Mouse (Mus musculus): ENCODE measurements around the gene Ywhag. TPM values are rescaled to one million over a fixed set of nuclear protein-coding genes. Genes with fewer than 3 reads are reported as not detected.
A peak's percentile ranks its signal among the peaks of the same experiment; 100 is the strongest.

The Ywhag gene
- polyA plus RNA-seq, 1 experiment from 2014 or later, result 182 TPM

GRCm38 (mm10) chr5:135879449-135880158, 54.8 kb downstream of the Ywhag start:
- peaks cover 18% of the 10 kb centered on the region; the same call in 1 of the 2 replicates for H3K4me1 ChIP-seq (replicated peaks)
- H3K27ac ChIP-seq, result no peak overlapping the region
- H3K27me3 ChIP-seq, result peaks cover 9% of the 10 kb centered on the region
- no peak overlapping the region for H3K4me3 ChIP-seq (replicated peaks)
- ATAC-seq (ENCODE audit: insufficient number of reproducible peaks, insufficient read depth, low FRiP score, low TSS enrichment, low read depth), result no peak
- WGBS, result 52% methylated on average over 13 of the region's 13 CpGs
- H3K9ac ChIP-seq (replicated peaks), result no peak overlapping the region
- H3K4me2 ChIP-seq, result no peak overlapping the region
- H3K36me3 ChIP-seq, result no peaks in the 10 kb centered on the region
- H3K9me3 ChIP-seq, result no peaks in the 10 kb centered on the region

GRCm38 (mm10) chr5:135877831-135878231, 56.6 kb downstream of the Ywhag start:
- Histone ChIP-seq H3K9ac (replicated peaks) (peak overlapping the region; percentile 47), H3K4me1 (replicated peaks) (peaks cover 22% of the 10 kb centered on the region; the same call in 1 of the 2 replicates), H3K27ac (no peak overlapping the region), H3K27me3 (peaks cover 27% of the 10 kb centered on the region), H3K4me2 (peak overlapping the region; percentile 58), H3K9me3 (no peaks in the 10 kb centered on the region), H3K36me3 (no peaks in the 10 kb centered on the region), H3K4me3 (replicated peaks) (peak overlapping the region; percentile 41)
- no peak for ATAC-seq (ENCODE audit: insufficient number of reproducible peaks, insufficient read depth, low FRiP score, low TSS enrichment, low read depth)
- under 1% methylated on average over 16 of the region's 16 CpGs for WGBS

- Histone ChIP-seq H3K4me3 (replicated peaks) (peak overlapping the region; percentile 41; the same call in 1 of the 2 replicates), H3K4me2 (peak overlapping the region; percentile 58), H3K4me1 (replicated peaks) (peaks cover 22% of the 10 kb centered on the region; the same call in 1 of the 2 replicates), H3K27ac (no peak overlapping the region), H3K27me3 (peaks cover 32% of the 10 kb centered on the region), H3K36me3 (no peaks in the 10 kb centered on the region), H3K9ac (replicated peaks) (no peak overlapping the region), H3K9me3 (no peaks in the 10 kb centered on the region)
- ATAC-seq (ENCODE audit: insufficient number of reproducible peaks, insufficient read depth, low FRiP score, low TSS enrichment, low read depth), result no peak
- WGBS, result 19% methylated on average over 8 of the region's 8 CpGs
These were observed 57.2 kb downstream of the Ywhag start for GRCm38 (mm10) chr5:135877180-135877579.

- H3K27ac ChIP-seq, result no peak overlapping the region
- 61% methylated on average over 9 of the region's 9 CpGs for WGBS
These were observed 60.7 kb downstream of the Ywhag start for GRCm38 (mm10) chr5:135873753-135874152.

GRCm38 (mm10) chr5:135872996-135873395, 61.4 kb downstream of the Ywhag start:
- ATAC-seq (ENCODE audit: insufficient number of reproducible peaks, insufficient read depth, low FRiP score, low TSS enrichment, low read depth), result no peak
- H3K4me3 ChIP-seq (replicated peaks), result 0 out of 2 replicates have a peak overlapping the region, but pooled peaks have one; percentile 6
- no peak overlapping the region; the same call in 1 of the 2 replicates for H3K9ac ChIP-seq (replicated peaks)
- 16% methylated on average over 16 of the region's 16 CpGs for whole genome bisulfite sequencing
- no peaks in the 10 kb centered on the region for H3K36me3 ChIP-seq
- H3K9me3 ChIP-seq, result no peaks in the 10 kb centered on the region
- H3K4me1 ChIP-seq (replicated peaks), result peaks cover 21% of the 10 kb centered on the region
- H3K27me3 ChIP-seq, result peaks cover 72% of the 10 kb centered on the region
- H3K27ac ChIP-seq, result no peak overlapping the region
- H3K4me2 ChIP-seq, result peak overlapping the region; percentile 38

More at GRCm38 (mm10) chr5:135873753-135874152, 60.7 kb downstream of the Ywhag start:
- no peak overlapping the region for H3K4me3 ChIP-seq (replicated peaks)
- no peak for ATAC-seq (ENCODE audit: insufficient number of reproducible peaks, insufficient read depth, low FRiP score, low TSS enrichment, low read depth)
- peaks cover 65% of the 10 kb centered on the region for H3K27me3 ChIP-seq
- no peaks in the 10 kb centered on the region for H3K9me3 ChIP-seq
- no peaks in the 10 kb centered on the region for H3K36me3 ChIP-seq
- H3K9ac ChIP-seq (replicated peaks), result no peak overlapping the region
- H3K4me1 ChIP-seq (replicated peaks), result peaks cover 16% of the 10 kb centered on the region
- no peak overlapping the region for H3K4me2 ChIP-seq

GRCm38 (mm10) chr5:135870505-135870904, 63.9 kb downstream of the Ywhag start:
- Histone ChIP-seq H3K4me2 (no peak overlapping the region), H3K9ac (replicated peaks) (no peak overlapping the region), H3K27me3 (peaks cover 95% of the 10 kb centered on the region), H3K4me3 (replicated peaks) (no peak overlapping the region), H3K9me3 (no peaks in the 10 kb centered on the region), H3K36me3 (no peaks in the 10 kb centered on the region), H3K27ac (no peak overlapping the region), H3K4me1 (replicated peaks) (peaks cover 22% of the 10 kb centered on the region)
- WGBS, result 75% methylated on average over 5 of the region's 5 CpGs
- no peak for ATAC-seq (ENCODE audit: insufficient number of reproducible peaks, insufficient read depth, low FRiP score, low TSS enrichment, low read depth)

GRCm38 (mm10) chr5:135869661-135870423, 64.6 kb downstream of the Ywhag start:
- H3K27me3 ChIP-seq, result peaks cover 97% of the 10 kb centered on the region
- 60% methylated on average over 14 of the region's 14 CpGs for WGBS
- no peak for ATAC-seq (ENCODE audit: insufficient number of reproducible peaks, insufficient read depth, low FRiP score, low TSS enrichment, low read depth)

GRCm38 (mm10) chr5:135868653-135869052, 65.8 kb downstream of the Ywhag start:
- no peaks in the 10 kb centered on the region for H3K9me3 ChIP-seq
- peak overlapping the region; percentile 51 for H3K4me3 ChIP-seq (replicated peaks)
- peaks cover 97% of the 10 kb centered on the region for H3K27me3 ChIP-seq
- no peak for ATAC-seq (ENCODE audit: insufficient number of reproducible peaks, insufficient read depth, low FRiP score, low TSS enrichment, low read depth)
- peaks cover 22% of the 10 kb centered on the region for H3K4me1 ChIP-seq (replicated peaks)
- no peak overlapping the region for H3K27ac ChIP-seq
- H3K36me3 ChIP-seq, result no peaks in the 10 kb centered on the region
- WGBS, result 2% methylated on average over 27 of the region's 27 CpGs
- peak overlapping the region; percentile 67; the same call in 1 of the 2 replicates for H3K9ac ChIP-seq (replicated peaks)
- peak overlapping the region; percentile 90 for H3K4me2 ChIP-seq

More at GRCm38 (mm10) chr5:135869661-135870423, 64.6 kb downstream of the Ywhag start:
- Histone ChIP-seq H3K4me2 (no peak overlapping the region), H3K9me3 (no peaks in the 10 kb centered on the region), H3K4me1 (replicated peaks) (peaks cover 22% of the 10 kb centered on the region), H3K27ac (no peak overlapping the region), H3K9ac (replicated peaks) (no peak overlapping the region), H3K36me3 (no peaks in the 10 kb centered on the region), H3K4me3 (replicated peaks) (no peak overlapping the region)

GRCm38 (mm10) chr5:135867637-135868593, 66.5 kb downstream of the Ywhag start:
- H3K4me2 ChIP-seq, result peak overlapping the region; percentile 90
- H3K4me3 ChIP-seq (replicated peaks), result peak overlapping the region; percentile 51
- no peaks in the 10 kb centered on the region for H3K36me3 ChIP-seq
- WGBS, result under 1% methylated on average over 86 of the region's 89 CpGs
- peaks cover 19% of the 10 kb centered on the region for H3K4me1 ChIP-seq (replicated peaks)
- H3K27me3 ChIP-seq, result peaks cover 95% of the 10 kb centered on the region
- peak overlapping the region; percentile 67 for H3K9ac ChIP-seq (replicated peaks)
- H3K9me3 ChIP-seq, result no peaks in the 10 kb centered on the region
- ATAC-seq (ENCODE audit: insufficient number of reproducible peaks, insufficient read depth, low FRiP score, low TSS enrichment, low read depth), result no peak
- H3K27ac ChIP-seq, result no peak overlapping the region

- H3K9ac ChIP-seq (replicated peaks), result no peak overlapping the region
- peaks cover 96% of the 10 kb centered on the region for H3K27me3 ChIP-seq
- no peak overlapping the region for H3K27ac ChIP-seq
- H3K4me1 ChIP-seq (replicated peaks), result peaks cover 17% of the 10 kb centered on the region
- 34% methylated on average over 8 of the region's 8 CpGs for WGBS
- no peak for ATAC-seq (ENCODE audit: insufficient number of reproducible peaks, insufficient read depth, low FRiP score, low TSS enrichment, low read depth)
- no peaks in the 10 kb centered on the region for H3K36me3 ChIP-seq
- no peak overlapping the region for H3K4me2 ChIP-seq
- H3K9me3 ChIP-seq, result no peaks in the 10 kb centered on the region
- H3K4me3 ChIP-seq (replicated peaks), result no peak overlapping the region
These were observed 67.8 kb downstream of the Ywhag start for GRCm38 (mm10) chr5:135866662-135867061.

Data from limb, embryonic 12.5 days (tissue).